Mouse (Mus musculus): Measurements from ENCODE around the gene Ptprd. TPM values are rescaled to one million over a fixed set of nuclear protein-coding genes. Genes with fewer than 3 reads are reported as not detected.

Ptprd gene
- total RNA-seq, 1 experiment = 1.3 TPM

DNA sequence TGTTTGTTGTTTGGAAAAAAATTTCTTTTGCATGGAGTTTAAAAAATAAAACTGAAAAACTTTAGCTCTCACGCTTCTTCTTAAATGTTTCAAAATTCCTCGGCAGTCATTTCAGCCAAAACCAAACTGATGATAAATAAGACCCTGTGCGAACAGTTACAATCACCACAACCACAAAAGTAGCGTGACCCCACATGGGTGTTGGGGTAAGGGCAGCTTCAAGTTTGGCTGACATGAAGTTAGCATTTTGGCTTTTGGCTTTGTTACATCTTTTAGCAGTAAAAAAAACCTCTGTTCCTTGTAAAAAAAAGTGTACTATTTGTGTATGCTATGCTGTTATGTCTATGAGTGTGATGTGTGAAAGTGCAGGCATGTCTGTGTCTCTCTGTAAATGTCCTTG, 2203.2 kb downstream of the Ptprd start:
- Histone ChIP-seq H3K9me3 (ENCODE audit: control insufficient read depth, insufficient read depth, low read depth, low read length) (no peaks in the 10 kb centered on the region), H3K9ac (ENCODE audit: insufficient read depth, low read depth, low read length, poor library complexity, severe bottlenecking) (no peak overlapping the region), H3K36me3 (ENCODE audit: control insufficient read depth, insufficient read depth, low read length, poor library complexity, severe bottlenecking) (no peaks in the 10 kb centered on the region), H3K27ac (ENCODE audit: insufficient read depth, low read depth, low read length, poor library complexity, severe bottlenecking) (no peak overlapping the region), H3K4me1 (ENCODE audit: control insufficient read depth in 2 of 2, insufficient read depth in 2 of 2, low read length in 2 of 2, poor library complexity in 1 of 2) (peaks cover 7 to 9% of the 10 kb centered on the region in 2 experiments), H3K4me3 (ENCODE audit: insufficient read depth in 1 of 2, low read depth in 1 of 2, low read length in 2 of 2, poor library complexity in 1 of 2, severe bottlenecking in 1 of 2) (no peak overlapping the region)
- in situ Hi-C loops (cut with MboI; ENCODE audit: low sequenced_read_pairs in 2 of 2, unreplicated experiment in 2 of 2) = no loop called here
- DNase-seq (ENCODE audit: low read depth, low spot score) = no peak
- no peak for TF ChIP-seq CHD2 (IDR thresholded peaks at IDR 0.05; ENCODE audit: low read depth, low read length)
- no peak for TF ChIP-seq ZC3H11A (IDR thresholded peaks at IDR 0.05; ENCODE audit: borderline replicate concordance, low read depth, low read length)
- no peak for TF ChIP-seq ZNF384 (IDR thresholded peaks at IDR 0.05; ENCODE audit: low read depth, low read length)
- no peak for TF ChIP-seq MAFK (IDR thresholded peaks at IDR 0.05; ENCODE audit: insufficient read depth, low read depth, low read length)
- TF ChIP-seq HCFC1 (IDR thresholded peaks at IDR 0.05; ENCODE audit: borderline replicate concordance, insufficient read depth, low read length) = no peak

DNA sequence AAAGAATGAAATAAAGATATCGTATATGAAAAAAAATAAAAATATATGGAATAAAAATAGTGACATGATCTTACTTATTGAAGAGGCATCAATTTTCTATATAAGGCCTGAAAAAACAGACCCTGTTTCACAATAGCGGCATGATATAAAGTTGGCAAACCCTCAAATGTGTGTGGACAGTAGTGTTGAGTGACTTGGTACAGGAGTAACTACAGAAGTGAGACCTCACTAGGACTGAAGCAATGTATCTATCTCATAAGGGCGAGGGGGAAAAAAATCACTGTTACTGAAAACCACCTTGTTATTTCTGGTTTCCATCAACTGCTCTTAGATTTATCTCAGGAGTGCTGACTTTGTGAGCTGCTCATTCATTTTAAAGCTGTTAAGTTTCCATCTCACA, 2204.5 kb downstream of the Ptprd start:
- H3K4me3 ChIP-seq (ENCODE audit: insufficient read depth in 1 of 2, low read depth in 1 of 2, low read length in 2 of 2, poor library complexity in 1 of 2, severe bottlenecking in 1 of 2) = no peak overlapping the region
- in situ Hi-C loops (cut with MboI; ENCODE audit: low sequenced_read_pairs in 2 of 2, unreplicated experiment in 2 of 2) = no loop called here
- no peak for DNase-seq (ENCODE audit: low read depth, low spot score)
- no peaks in the 10 kb centered on the region for H3K36me3 ChIP-seq (ENCODE audit: control insufficient read depth, insufficient read depth, low read length, poor library complexity, severe bottlenecking)
- TF ChIP-seq MAFK (IDR thresholded peaks at IDR 0.05; ENCODE audit: insufficient read depth, low read depth, low read length) (no peak), ZC3H11A (IDR thresholded peaks at IDR 0.05; ENCODE audit: borderline replicate concordance, low read depth, low read length) (no peak), ZNF384 (IDR thresholded peaks at IDR 0.05; ENCODE audit: low read depth, low read length) (no peak), CHD2 (IDR thresholded peaks at IDR 0.05; ENCODE audit: low read depth, low read length) (no peak), HCFC1 (IDR thresholded peaks at IDR 0.05; ENCODE audit: borderline replicate concordance, insufficient read depth, low read length) (no peak)
- H3K9me3 ChIP-seq (ENCODE audit: control insufficient read depth, insufficient read depth, low read depth, low read length) = no peaks in the 10 kb centered on the region
- no peak overlapping the region for H3K27ac ChIP-seq (ENCODE audit: insufficient read depth, low read depth, low read length, poor library complexity, severe bottlenecking)
- no peak overlapping the region for H3K9ac ChIP-seq (ENCODE audit: insufficient read depth, low read depth, low read length, poor library complexity, severe bottlenecking)
- H3K4me1 ChIP-seq (ENCODE audit: control insufficient read depth in 2 of 2, insufficient read depth in 2 of 2, low read length in 2 of 2, poor library complexity in 1 of 2) = peaks cover 3 to 5% of the 10 kb centered on the region in 2 experiments; a peak in 2 of 4 replicates

DNA sequence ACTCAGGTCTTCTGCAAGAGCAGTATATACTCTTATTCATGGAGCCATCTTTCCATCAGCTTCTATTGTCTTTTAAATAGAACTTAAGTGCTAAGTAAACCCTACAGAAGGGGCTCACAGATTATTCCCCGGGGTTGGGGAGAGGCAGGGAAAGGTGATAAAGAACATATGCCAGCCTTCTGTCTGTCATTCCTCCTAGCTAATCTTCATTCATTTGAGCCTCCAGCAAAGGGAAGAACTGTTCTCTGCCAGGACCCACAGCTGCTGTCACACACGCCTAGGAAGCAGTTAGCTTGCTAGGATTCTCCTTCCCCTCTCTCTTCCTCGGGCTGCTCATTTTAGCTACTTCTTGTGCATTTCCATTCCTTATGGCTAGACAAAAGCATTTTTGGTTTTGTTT, 2205.0 kb downstream of the Ptprd start:
- Histone ChIP-seq H3K4me3 (ENCODE audit: insufficient read depth in 1 of 2, low read depth in 1 of 2, low read length in 2 of 2, poor library complexity in 1 of 2, severe bottlenecking in 1 of 2) (no peak overlapping the region), H3K36me3 (ENCODE audit: control insufficient read depth, insufficient read depth, low read length, poor library complexity, severe bottlenecking) (no peaks in the 10 kb centered on the region), H3K4me1 (ENCODE audit: control insufficient read depth in 2 of 2, insufficient read depth in 2 of 2, low read length in 2 of 2, poor library complexity in 1 of 2) (peaks cover 1 to 5% of the 10 kb centered on the region in 2 experiments; a peak in 2 of 4 replicates), H3K9ac (ENCODE audit: insufficient read depth, low read depth, low read length, poor library complexity, severe bottlenecking) (no peak overlapping the region), H3K9me3 (ENCODE audit: control insufficient read depth, insufficient read depth, low read depth, low read length) (no peaks in the 10 kb centered on the region), H3K27ac (ENCODE audit: insufficient read depth, low read depth, low read length, poor library complexity, severe bottlenecking) (no peak overlapping the region)
- no peak for DNase-seq (ENCODE audit: low read depth, low spot score)
- TF ChIP-seq CHD2 (IDR thresholded peaks at IDR 0.05; ENCODE audit: low read depth, low read length) (no peak), MAFK (IDR thresholded peaks at IDR 0.05; ENCODE audit: insufficient read depth, low read depth, low read length) (no peak), ZNF384 (IDR thresholded peaks at IDR 0.05; ENCODE audit: low read depth, low read length) (no peak), HCFC1 (IDR thresholded peaks at IDR 0.05; ENCODE audit: borderline replicate concordance, insufficient read depth, low read length) (no peak), ZC3H11A (IDR thresholded peaks at IDR 0.05; ENCODE audit: borderline replicate concordance, low read depth, low read length) (no peak)
- in situ Hi-C loops (cut with MboI; ENCODE audit: low sequenced_read_pairs in 2 of 2, unreplicated experiment in 2 of 2) = no loop called here

DNA sequence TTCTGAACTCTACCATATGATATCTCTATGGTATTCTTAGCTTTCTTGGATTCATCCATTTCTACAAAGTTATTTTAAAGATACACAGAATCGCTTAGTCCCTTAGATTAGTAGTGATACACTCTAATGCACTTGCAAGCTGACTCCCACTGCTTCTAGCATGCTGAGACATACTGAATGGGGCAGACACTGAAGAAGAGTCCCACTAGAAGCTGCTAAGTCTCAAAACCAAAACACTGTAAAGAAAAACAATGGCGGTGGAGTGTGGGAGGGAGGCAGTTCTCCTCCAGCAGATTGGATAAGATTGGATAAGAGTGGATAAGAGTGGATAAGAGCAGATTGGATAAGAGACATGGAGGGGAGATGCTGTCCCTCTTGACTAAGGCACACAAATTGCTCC, 2207.6 kb downstream of the Ptprd start:
- no peak overlapping the region for H3K27ac ChIP-seq (ENCODE audit: insufficient read depth, low read depth, low read length, poor library complexity, severe bottlenecking)
- H3K36me3 ChIP-seq (ENCODE audit: control insufficient read depth, insufficient read depth, low read length, poor library complexity, severe bottlenecking) = no peaks in the 10 kb centered on the region
- no peak overlapping the region for H3K9ac ChIP-seq (ENCODE audit: insufficient read depth, low read depth, low read length, poor library complexity, severe bottlenecking)
- DNase-seq (ENCODE audit: low read depth, low spot score) = no peak
- in situ Hi-C loops (cut with MboI; ENCODE audit: low sequenced_read_pairs in 2 of 2, unreplicated experiment in 2 of 2) = no loop called here
- TF ChIP-seq HCFC1 (IDR thresholded peaks at IDR 0.05; ENCODE audit: borderline replicate concordance, insufficient read depth, low read length) = no peak
- TF ChIP-seq CHD2 (IDR thresholded peaks at IDR 0.05; ENCODE audit: low read depth, low read length) = no peak
- no peak for TF ChIP-seq MAFK (IDR thresholded peaks at IDR 0.05; ENCODE audit: insufficient read depth, low read depth, low read length)
- H3K9me3 ChIP-seq (ENCODE audit: control insufficient read depth, insufficient read depth, low read depth, low read length) = no peaks in the 10 kb centered on the region
- no peak overlapping the region for H3K4me3 ChIP-seq (ENCODE audit: insufficient read depth in 1 of 2, low read depth in 1 of 2, low read length in 2 of 2, poor library complexity in 1 of 2, severe bottlenecking in 1 of 2)
- no peaks in the 10 kb centered on the region for H3K4me1 ChIP-seq (ENCODE audit: control insufficient read depth in 2 of 2, insufficient read depth in 2 of 2, low read length in 2 of 2, poor library complexity in 1 of 2)

DNA sequence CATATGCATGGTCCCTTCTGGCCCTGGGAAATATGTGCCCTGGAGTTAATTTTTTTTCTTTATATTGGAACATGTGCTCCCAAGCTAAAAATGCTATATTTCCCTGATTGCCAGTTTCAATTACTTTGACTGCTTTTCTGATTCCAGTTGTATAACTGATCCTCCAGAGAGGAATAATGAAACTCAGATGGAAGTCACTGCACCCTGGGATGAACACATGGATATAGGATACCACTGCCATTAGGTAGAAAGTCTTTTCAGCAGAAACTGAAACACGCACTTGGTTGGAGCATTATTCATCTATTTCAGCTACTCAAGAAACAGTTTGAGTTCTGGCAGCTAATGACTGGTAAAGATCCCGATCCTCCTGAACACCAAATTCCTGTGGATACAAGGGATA, 2211.5 kb downstream of the Ptprd start:
- Histone ChIP-seq H3K36me3 (ENCODE audit: control insufficient read depth, insufficient read depth, low read length, poor library complexity, severe bottlenecking) (no peaks in the 10 kb centered on the region), H3K9me3 (ENCODE audit: control insufficient read depth, insufficient read depth, low read depth, low read length) (no peaks in the 10 kb centered on the region), H3K9ac (ENCODE audit: insufficient read depth, low read depth, low read length, poor library complexity, severe bottlenecking) (no peak overlapping the region), H3K4me1 (ENCODE audit: control insufficient read depth in 2 of 2, insufficient read depth in 2 of 2, low read length in 2 of 2, poor library complexity in 1 of 2) (no peaks in the 10 kb centered on the region), H3K27ac (ENCODE audit: insufficient read depth, low read depth, low read length, poor library complexity, severe bottlenecking) (no peak overlapping the region), H3K4me3 (ENCODE audit: insufficient read depth in 1 of 2, low read depth in 1 of 2, low read length in 2 of 2, poor library complexity in 1 of 2, severe bottlenecking in 1 of 2) (no peak overlapping the region)
- DNase-seq (ENCODE audit: low read depth, low spot score) = no peak
- no peak for TF ChIP-seq CHD2 (IDR thresholded peaks at IDR 0.05; ENCODE audit: low read depth, low read length)
- TF ChIP-seq MAFK (IDR thresholded peaks at IDR 0.05; ENCODE audit: insufficient read depth, low read depth, low read length) = no peak
- no peak for TF ChIP-seq ZNF384 (IDR thresholded peaks at IDR 0.05; ENCODE audit: low read depth, low read length)
- TF ChIP-seq HCFC1 (IDR thresholded peaks at IDR 0.05; ENCODE audit: borderline replicate concordance, insufficient read depth, low read length) = no peak
- no peak for TF ChIP-seq ZC3H11A (IDR thresholded peaks at IDR 0.05; ENCODE audit: borderline replicate concordance, low read depth, low read length)
- in situ Hi-C loops (cut with MboI; ENCODE audit: low sequenced_read_pairs in 2 of 2, unreplicated experiment in 2 of 2) = no loop called here
